Comparison of ENCODE assay signal across 8 mouse cellular contexts in genomic region chr11:119007461-119008456, GRCm38 (mm10). TPM values are rescaled to one million over a fixed set of nuclear protein-coding genes. Genes with fewer than 3 reads are reported as not detected.
DNase-seq lines count a peak whose midpoint lies in the region; ATAC-seq and TF ChIP-seq lines count a peak whose summit lies in the region.
"Had no signal": no experiment of that assay in that cellular context is flagged by ENCODE, and none has a peak within 500 bp of the region (broad histone marks: within the 10 kb centered on the region; RNA-seq: fewer than 3 reads in every experiment).

No protein-coding gene starts in this region.

- 20% methylated on average over 21 of the region's 21 CpGs for WGBS in forebrain, embryonic 11.5 days
- 46% methylated on average over 21 of the region's 21 CpGs for WGBS in cerebellum, adult 2 months

- TF ChIP-seq POLR2A in cerebellum, adult 2 months (IDR thresholded peaks at IDR 0.05; ENCODE audit: borderline replicate concordance, insufficient read depth, low read length) = no peak

- peak overlapping the region; percentile 3; the same call in 1 of the 2 replicates for H3K4me2 ChIP-seq in forebrain, embryonic 11.5 days (ENCODE audit: low read depth, low read length, severe bottlenecking)

- H3K27ac ChIP-seq in forebrain, embryonic 11.5 days (ENCODE audit: low read depth, low read length) = no peak overlapping the region
- H3K27ac ChIP-seq in cerebellum, adult 2 months (ENCODE audit: insufficient read depth, low read length) = no peak overlapping the region

- peak; percentile 58 for DNase-seq in embryo, embryonic 10.5 days (ENCODE audit: low spot score)
- no peak for DNase-seq in forebrain, embryonic 11.5 days (ENCODE audit: low spot score)
- DNase-seq in kidney, postnatal 10 days = peak; percentile 44
- peak; percentile 64 for DNase-seq in lung, postnatal 36 days
- DNase-seq in gastrocnemius, postnatal 25 days = no peak
- DNase-seq in cerebellum, adult 2 months = no peak

- H3K27me3 ChIP-seq in forebrain, embryonic 11.5 days (ENCODE audit: control insufficient read depth, insufficient read depth, low read length) = no peaks in the 10 kb centered on the region
- no peaks in the 10 kb centered on the region for H3K27me3 ChIP-seq in cerebellum, adult 2 months (ENCODE audit: control insufficient read depth, insufficient read depth, low read length)

- TF ChIP-seq CTCF in cerebellum, adult 2 months (IDR thresholded peaks at IDR 0.05; ENCODE audit: borderline replicate concordance, insufficient read depth, low read depth, low read length) = no peak

- no peak overlapping the region for H3K4me3 ChIP-seq in forebrain, embryonic 11.5 days (ENCODE audit: low read depth, low read length)
- no peak overlapping the region for H3K4me3 ChIP-seq in cerebellum, adult 2 months (replicated peaks; ENCODE audit: insufficient read depth, low read depth, low read length)

- H3K36me3 ChIP-seq in forebrain, embryonic 11.5 days (ENCODE audit: control insufficient read depth, insufficient read depth, low read length) = no peaks in the 10 kb centered on the region

- ATAC-seq in forebrain, embryonic 11.5 days (replicated peaks; ENCODE audit: low FRiP score) = no peak
- no peak for ATAC-seq in granulocyte monocyte progenitor cell, adult 5-6 weeks (replicated peaks; ENCODE audit: poor library complexity, severe bottlenecking)

- H3K4me1 ChIP-seq in forebrain, embryonic 11.5 days (replicated peaks; ENCODE audit: control insufficient read depth, insufficient read depth, low read length) = no peaks in the 10 kb centered on the region
- H3K4me1 ChIP-seq in cerebellum, adult 2 months (ENCODE audit: control insufficient read depth, insufficient read depth, low read length) = no peaks in the 10 kb centered on the region

- no peak overlapping the region for H3K9ac ChIP-seq in forebrain, embryonic 11.5 days (ENCODE audit: low read length)

- H3K9me3 ChIP-seq in forebrain, embryonic 11.5 days (ENCODE audit: control insufficient read depth, low read length) = no peaks in the 10 kb centered on the region

RNA-seq across cellular contexts. Expression of gene Cbx2, which starts 15.0 kb away (rescaled TPM):
- 101 and 103 TPM in 2 replicates for polyA plus RNA-seq in forebrain, embryonic 11.5 days (2014; fragmentation: Nextera tagmentation; extraction: Ambion mirVana)
- 0.88 and 5.0 TPM in 2 replicates for total RNA-seq in granulocyte monocyte progenitor cell, adult 5-6 weeks (2014; fragmentation: Nextera tagmentation)
- 2.1 and 2.6 TPM in 2 replicates for total RNA-seq in granulocyte monocyte progenitor cell, adult 5-6 weeks (2017)
- 1 to 10 TPM in 1 of 2 experiments, under 1 TPM in 1; 0.69 to 1.4 TPM for total RNA-seq in gastrocnemius, postnatal 25 days (2021)
- polyA plus RNA-seq in cerebellum, adult 2 months (2012; rRNA removed) = 4.1 and 4.6 TPM in 2 replicates

RNA-seq across cellular contexts. Expression of gene Enpp7, which starts 19.8 kb away (rescaled TPM):
- polyA plus RNA-seq in forebrain, embryonic 11.5 days (2014; fragmentation: Nextera tagmentation; extraction: Ambion mirVana) = not detected in 2 replicates
- not detected in 2 replicates for total RNA-seq in granulocyte monocyte progenitor cell, adult 5-6 weeks (2014; fragmentation: Nextera tagmentation)
- total RNA-seq in granulocyte monocyte progenitor cell, adult 5-6 weeks (2017) = not detected in 2 replicates
- total RNA-seq in gastrocnemius, postnatal 25 days (2021) = not detected
- not detected in 2 replicates for polyA plus RNA-seq in cerebellum, adult 2 months (2012; rRNA removed)
- polyA plus RNA-seq: cortical plate, adult 2 months had no signal

RNA-seq across cellular contexts. Expression of gene Cbx8, which starts 33.0 kb away (rescaled TPM):
- polyA plus RNA-seq in forebrain, embryonic 11.5 days (2014; fragmentation: Nextera tagmentation; extraction: Ambion mirVana) = 9.5 and 11.2 TPM in 2 replicates
- total RNA-seq in granulocyte monocyte progenitor cell, adult 5-6 weeks (2014; fragmentation: Nextera tagmentation) = 3.6 TPM in 2 replicates
- 1.5 and 3.2 TPM in 2 replicates for total RNA-seq in granulocyte monocyte progenitor cell, adult 5-6 weeks (2017)
- total RNA-seq in gastrocnemius, postnatal 25 days (2021) = 1 to 10 TPM; 1.4 to 1.8 TPM
- 8.7 and 10.5 TPM in 2 replicates for polyA plus RNA-seq in cerebellum, adult 2 months (2012; rRNA removed)

Comparison
In these comparisons a context has a peak if more than half of its experiments do, and no peak if none do; other contexts are left out.
1. DNase-seq: peak in embryo, embryonic 10.5 days (single experiment), kidney, postnatal 10 days (single experiment) and lung, postnatal 36 days (single experiment); none in forebrain, embryonic 11.5 days (single experiment), gastrocnemius, postnatal 25 days (single experiment) and cerebellum, adult 2 months (0 of 2).